8 mouse cellular contexts compared by ENCODE assay signal in the genomic region with DNA sequence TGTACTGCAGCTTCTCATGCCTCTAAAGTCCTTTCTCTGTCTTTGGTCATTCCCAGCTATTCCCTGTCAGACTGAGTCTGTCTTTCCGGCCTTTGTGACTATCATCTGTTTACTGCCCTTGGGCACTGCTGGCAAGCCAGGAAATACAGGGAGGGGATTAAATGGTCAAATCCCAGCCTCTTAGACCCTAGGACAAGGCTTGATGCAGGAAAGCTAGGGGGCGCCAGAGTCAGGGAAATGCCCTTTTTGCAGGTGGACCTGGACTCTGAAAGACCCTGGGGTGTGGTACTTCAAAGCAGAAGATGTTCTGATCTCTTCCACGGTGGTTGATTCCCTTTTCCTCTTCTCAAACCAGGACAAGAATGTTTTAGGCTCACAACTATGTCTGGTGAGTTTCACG. TPM values are rescaled to one million over a fixed set of nuclear protein-coding genes. Genes with fewer than 3 reads are reported as not detected.
DNase-seq lines count a peak whose midpoint lies in the region; ATAC-seq and TF ChIP-seq lines count a peak whose summit lies in the region.

No protein-coding gene starts in this region.

- H3K4me1 ChIP-seq in neural tube, embryonic 15.5 days = peaks cover 6% of the 10 kb centered on the region; the same call in 1 of the 2 replicates

- H3K9me3 ChIP-seq in neural tube, embryonic 15.5 days (replicated peaks) = no peaks in the 10 kb centered on the region

- H3K36me3 ChIP-seq in neural tube, embryonic 15.5 days = no peaks in the 10 kb centered on the region

- no peak overlapping the region for H3K4me2 ChIP-seq in neural tube, embryonic 15.5 days

- H3K27me3 ChIP-seq in neural tube, embryonic 15.5 days (replicated peaks) = no peaks in the 10 kb centered on the region

- no peak overlapping the region for H3K27ac ChIP-seq in gastrocnemius, adult 2 months
- no peak overlapping the region for H3K27ac ChIP-seq in neural tube, embryonic 15.5 days (replicated peaks)

- DNase-seq in gastrocnemius, adult 2 months = no peak
- no peak for DNase-seq in gastrocnemius, postnatal 4 days (ENCODE audit: low spot score in 2 of 2)
- DNase-seq in neural tube, embryonic 10.5 days (ENCODE audit: extremely low spot score, low spot score) = peak; percentile 40
- DNase-seq in cerebellum, postnatal 4 days (ENCODE audit: low spot score in 2 of 2) = peak; percentile 62 to 85
- peak; percentile 18 for DNase-seq in lung, postnatal 36 days
- no peak for DNase-seq in gastrocnemius, postnatal 36 days

- WGBS in neural tube, embryonic 15.5 days = 16% methylated on average over 4 of the region's 4 CpGs

- peak; percentile 58 for TF ChIP-seq CTCF in gastrocnemius, adult 2 months (IDR thresholded peaks at IDR 0.05)

- ATAC-seq in neural tube, embryonic 15.5 days (ENCODE audit: low FRiP score) = no peak
- no peak for ATAC-seq in erythroblast, adult 5-6 weeks (replicated peaks; ENCODE audit: low FRiP score, poor library complexity, severe bottlenecking)

- H3K4me3 ChIP-seq in gastrocnemius, adult 2 months = no peak overlapping the region
- no peak overlapping the region for H3K4me3 ChIP-seq in neural tube, embryonic 15.5 days (replicated peaks)

- no peak overlapping the region for H3K9ac ChIP-seq in neural tube, embryonic 15.5 days (replicated peaks)

- intact Hi-C loops in gastrocnemius, adult 2 months (cut with DNase I) = loop anchor here (5.0 kb wide), 1 partner anchor 223 kb away; no protein-coding TSS in a partner anchor
- intact Hi-C loops in gastrocnemius, postnatal 36 days (cut with DNase I) = loop anchor here (5.0 kb wide), 1 partner anchor 488 kb away; no protein-coding TSS in a partner anchor

RNA-seq across cellular contexts. Expression of gene Tamm41, which starts 11.3 kb away (rescaled TPM):
- total RNA-seq in gastrocnemius, adult 2 months (2021) = 1 to 10 TPM; 6.7 to 8.1 TPM
- 10 to 100 TPM; 20.2 to 22.2 TPM for total RNA-seq in gastrocnemius, postnatal 4 days (2021)
- polyA plus RNA-seq in neural tube, embryonic 15.5 days (2015; fragmentation: Nextera tagmentation; extraction: Ambion mirVana) = 47.9 and 53.1 TPM in 2 replicates
- 13.2 and 13.8 TPM in 2 replicates for total RNA-seq in erythroblast, adult 5-6 weeks (2015; ENCODE audit: low replicate concordance)
- 9.0 and 12.5 TPM in 2 replicates for total RNA-seq in erythroblast, adult 5-6 weeks (2017; ENCODE audit: low replicate concordance)
- total RNA-seq in gastrocnemius, postnatal 36 days (2021) = 1 to 10 TPM; 6.5 to 8.3 TPM

Comparison
In these comparisons a context has a peak if more than half of its experiments do, and no peak if none do; other contexts are left out.
1. DNase-seq: peak in neural tube, embryonic 10.5 days (single experiment), cerebellum, postnatal 4 days (2 of 2) and lung, postnatal 36 days (single experiment); none in gastrocnemius, adult 2 months (single experiment), gastrocnemius, postnatal 4 days (0 of 2) and gastrocnemius, postnatal 36 days (0 of 2).